Mouse (Mus musculus): Measurements from ENCODE around the gene Hs3st2.
A peak's percentile ranks its signal among the peaks of the same experiment; 100 is the strongest.
"Not testable (repeated sequence)": the region's sequence is repeated elsewhere in the genome, so short reads cannot be mapped to it uniquely, and the experiment has no call there.

Gene Hs3st2

GRCm38 (mm10) chr7:121391225-121391983 is at the start of gene Hs3st2:
TSS of gene Hs3st2 (plus strand) at chr7:121391859.
- DNase-seq = peak; percentile 78

- no peak for DNase-seq
Observed at GRCm38 (mm10) chr7:121348284-121348963, 43.2 kb upstream of the Hs3st2 start.

GRCm38 (mm10) chr7:121351688-121352087 is 40.0 kb upstream of the Hs3st2 start:
- DNase-seq = no peak

GRCm38 (mm10) chr7:121361448-121361847 is 30.2 kb upstream of the Hs3st2 start:
- not testable (repeated sequence) for DNase-seq

GRCm38 (mm10) chr7:121365584-121365983 is 26.1 kb upstream of the Hs3st2 start:
- DNase-seq = no peak

- DNase-seq = no peak
Observed at GRCm38 (mm10) chr7:121367185-121367584, 24.5 kb upstream of the Hs3st2 start.

GRCm38 (mm10) chr7:121371990-121372389 is 19.7 kb upstream of the Hs3st2 start:
- DNase-seq = no peak

- DNase-seq = no peak
Observed at GRCm38 (mm10) chr7:121375456-121375855, 16.2 kb upstream of the Hs3st2 start.

GRCm38 (mm10) chr7:121378942-121379341 is 12.7 kb upstream of the Hs3st2 start:
- DNase-seq = no peak

GRCm38 (mm10) chr7:121391984-121392739 is 503 bp downstream of the Hs3st2 start:
- peak; percentile 73 for DNase-seq

- no peak for DNase-seq
Observed at GRCm38 (mm10) chr7:121392740-121392993, 1.0 kb downstream of the Hs3st2 start.

- DNase-seq = peak; percentile 46
Observed at GRCm38 (mm10) chr7:121393884-121394283, 2.2 kb downstream of the Hs3st2 start.

- DNase-seq = no peak
Observed at GRCm38 (mm10) chr7:121394875-121395274, 3.2 kb downstream of the Hs3st2 start.

GRCm38 (mm10) chr7:121410716-121411506 is 19.3 kb downstream of the Hs3st2 start:
- DNase-seq = no peak

- DNase-seq = no peak
Observed at GRCm38 (mm10) chr7:121411507-121411898, 19.8 kb downstream of the Hs3st2 start.

- DNase-seq = no peak
Observed at GRCm38 (mm10) chr7:121436884-121437283, 45.2 kb downstream of the Hs3st2 start.

- DNase-seq = no peak
Observed at GRCm38 (mm10) chr7:121441186-121441585, 49.5 kb downstream of the Hs3st2 start.

GRCm38 (mm10) chr7:121444336-121444735 is 52.7 kb downstream of the Hs3st2 start:
- DNase-seq = no peak

- no peak for DNase-seq
Observed at GRCm38 (mm10) chr7:121446281-121446680, 54.6 kb downstream of the Hs3st2 start.

- no peak for DNase-seq
Observed at GRCm38 (mm10) chr7:121450951-121451843, 59.5 kb downstream of the Hs3st2 start.

- no peak for DNase-seq
Observed at GRCm38 (mm10) chr7:121456716-121457115, 65.1 kb downstream of the Hs3st2 start.

- DNase-seq = no peak
Observed at GRCm38 (mm10) chr7:121458075-121458474, 66.4 kb downstream of the Hs3st2 start.

All from right cerebral cortex, postnatal 14 days (tissue).